Mouse (Mus musculus) mesoderm, embryonic 11.5 days (tissue): ENCODE measurements around the gene Raet1e.
A peak's percentile ranks its signal among the peaks of the same experiment; 100 is the strongest.
"Not testable (repeated sequence)": the region's sequence is repeated elsewhere in the genome, so short reads cannot be mapped to it uniquely, and the experiment has no call there.

ENCODE experiments used
- DNase-seq: peaks from one replicate; pipeline ENCODE4 v3.0.0-alpha.2; 2012; ENCODE audit warnings: low read depth, low spot score

Raet1e gene

GRCm38 (mm10) chr10:22361415-22362352 is 203.3 kb downstream of the Raet1e start:
- DNase-seq, result peak; percentile 39

GRCm38 (mm10) chr10:22362466-22362865 is 204.1 kb downstream of the Raet1e start:
- DNase-seq, result not testable (repeated sequence)

- not testable (repeated sequence) for DNase-seq
Measured at GRCm38 (mm10) chr10:22364915-22365314, 206.5 kb downstream of the Raet1e start.

- DNase-seq, result not testable (repeated sequence)
Measured at GRCm38 (mm10) chr10:22381226-22381625, 222.9 kb downstream of the Raet1e start.

GRCm38 (mm10) chr10:22390146-22390545 is 231.8 kb downstream of the Raet1e start:
- DNase-seq, result not testable (repeated sequence)

GRCm38 (mm10) chr10:22391616-22392015 is 233.2 kb downstream of the Raet1e start:
- not testable (repeated sequence) for DNase-seq

- not testable (repeated sequence) for DNase-seq
Measured at GRCm38 (mm10) chr10:22393028-22393824, 234.9 kb downstream of the Raet1e start.

- DNase-seq, result not testable (repeated sequence)
Measured at GRCm38 (mm10) chr10:22396680-22397079, 238.3 kb downstream of the Raet1e start.

- DNase-seq, result peak; percentile 30
Measured at GRCm38 (mm10) chr10:22402225-22402917, 244.0 kb downstream of the Raet1e start.

GRCm38 (mm10) chr10:22413702-22414494 is 255.5 kb downstream of the Raet1e start:
- not testable (repeated sequence) for DNase-seq
